Mouse (Mus musculus): ENCODE results near the gene Tmem201. TPM values are rescaled to one million over a fixed set of nuclear protein-coding genes. Genes with fewer than 3 reads are reported as not detected.

The Tmem201 gene
- 39.4 TPM for polyA plus RNA-seq (2015; fragmentation: Illumina TruSeq; extraction: RNeasy Lipid Tissue Mini Kit (QIAGEN cat#74804); ENCODE audit: low read depth, low replicate concordance)

DNA sequence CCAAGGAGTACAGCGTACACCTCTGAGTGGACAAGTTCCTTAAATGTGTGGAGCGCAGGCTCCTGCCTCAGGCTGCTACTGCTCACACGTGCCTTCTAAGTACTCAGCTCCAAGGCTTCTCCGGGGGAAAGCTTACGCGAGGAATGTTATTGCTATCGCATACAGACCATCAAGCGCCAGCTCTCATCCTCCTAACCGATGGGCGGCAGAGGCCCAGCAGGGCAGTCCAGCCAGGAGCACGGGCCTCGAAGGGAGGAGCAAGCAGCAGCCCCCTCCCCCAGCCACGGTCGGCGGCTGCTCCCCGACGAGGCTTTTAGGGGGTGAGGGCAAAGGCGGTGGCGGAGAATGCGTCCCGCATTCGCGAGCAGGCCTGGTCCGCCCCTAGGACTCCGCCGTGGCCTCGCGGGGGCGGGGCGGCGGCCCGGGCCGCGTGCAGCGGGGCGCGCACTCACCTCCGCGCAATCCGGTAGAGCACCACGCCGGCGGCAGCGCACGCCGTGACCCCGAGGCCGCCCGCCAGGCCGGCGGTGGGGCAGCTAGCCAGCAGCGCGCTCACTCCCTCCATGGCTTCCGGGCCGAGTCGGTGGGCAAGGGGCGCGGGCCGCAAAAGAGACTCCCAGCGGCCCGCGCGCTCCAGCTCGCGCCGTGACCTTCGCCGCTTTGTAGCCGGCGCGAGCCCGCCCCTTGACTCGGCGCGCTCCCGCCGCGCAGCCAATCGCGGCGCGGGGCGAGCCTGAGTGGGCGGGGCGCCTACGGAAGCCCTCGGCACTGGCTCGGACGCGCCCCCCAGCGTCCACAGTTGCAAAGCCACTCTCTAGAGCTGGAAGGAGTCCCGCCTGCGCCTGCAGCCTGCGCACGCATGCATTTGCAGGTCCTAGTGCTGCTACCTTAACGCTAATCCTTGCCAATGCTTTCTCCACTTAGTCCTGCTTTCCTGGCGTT lies at the start of gene Tmem201:
Gene Tmem201, minus strand, starts transcription at position 662 of the 942 bp plus-strand sequence.

DNA sequence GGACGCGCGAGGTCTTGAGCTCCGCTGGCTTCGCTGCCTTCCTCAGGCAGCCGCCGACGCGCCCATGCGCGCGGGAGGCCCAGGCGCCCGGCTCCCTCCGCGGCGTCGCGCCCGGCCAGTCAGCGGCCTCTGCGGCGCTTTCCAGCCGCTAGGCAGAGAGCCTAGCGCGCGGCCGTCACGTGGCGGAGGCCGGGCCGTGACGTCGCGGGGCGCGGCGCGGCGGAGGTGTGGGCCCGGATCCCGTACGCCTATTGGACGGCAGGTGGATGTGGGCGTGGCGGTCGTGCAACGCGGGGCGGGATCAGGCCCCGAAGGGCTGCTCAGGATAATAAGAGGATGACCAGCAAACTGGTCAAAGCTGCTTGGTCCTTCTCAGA lies 36.2 kb upstream of the Tmem201 start, which contains the start of gene Slc25a33:
Gene Slc25a33, minus strand, starts transcription at position 184 of the 377 bp plus-strand sequence.

DNA sequence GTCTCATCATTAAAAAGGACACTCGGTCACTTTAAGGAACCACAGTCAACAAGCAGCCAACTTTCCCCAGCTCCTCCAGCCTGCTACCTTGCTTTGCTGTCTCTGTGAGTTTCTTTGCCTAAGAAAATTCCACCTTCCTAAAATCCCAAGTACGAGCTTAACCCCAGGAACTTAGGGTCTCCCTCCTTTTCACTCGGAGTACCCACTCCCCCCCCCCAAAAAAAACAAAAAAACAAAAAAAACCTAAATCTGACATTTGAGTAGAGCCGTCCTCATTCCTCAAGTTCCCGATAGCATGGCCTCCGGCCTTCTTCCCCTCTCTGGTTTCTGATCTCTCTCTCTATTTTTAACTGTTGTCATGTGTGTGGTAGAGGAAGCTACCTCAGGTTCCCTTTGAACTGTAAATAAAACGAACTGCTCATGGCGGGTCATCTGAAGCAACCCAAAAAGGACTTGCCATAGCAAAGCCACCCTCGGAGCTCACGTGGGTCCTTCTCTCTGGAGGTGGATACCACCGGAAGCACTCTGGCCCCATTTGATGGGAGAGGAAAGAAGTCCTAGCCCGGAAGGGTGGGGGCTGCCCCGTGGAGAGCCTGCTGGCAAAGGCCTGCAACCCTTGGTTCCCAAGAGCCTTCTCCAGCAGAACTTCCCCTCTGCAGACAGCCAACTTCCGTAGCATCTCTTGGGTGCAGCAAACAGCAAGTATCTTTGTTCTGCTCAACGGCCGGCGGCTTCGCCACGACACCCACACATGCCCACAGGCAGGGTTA lies 35.4 kb downstream of the Tmem201 start, which contains the start of gene Pik3cd:
Gene Pik3cd, minus strand, starts transcription at position 362 of the 770 bp plus-strand sequence.

Other genes starting within 250 kb of the Tmem201 start
- 33.8 TPM for gene Ctnnbip1, start 219.8 kb downstream of the Tmem201 start, polyA plus RNA-seq (2015; fragmentation: Illumina TruSeq; extraction: RNeasy Lipid Tissue Mini Kit (QIAGEN cat#74804); ENCODE audit: low read depth, low replicate concordance)
- gene Clstn1, start 151.6 kb downstream of the Tmem201 start, polyA plus RNA-seq (2015; fragmentation: Illumina TruSeq; extraction: RNeasy Lipid Tissue Mini Kit (QIAGEN cat#74804); ENCODE audit: low read depth, low replicate concordance): 707 TPM
- gene Pik3cd, start 35.5 kb downstream of the Tmem201 start, polyA plus RNA-seq (2015; fragmentation: Illumina TruSeq; extraction: RNeasy Lipid Tissue Mini Kit (QIAGEN cat#74804); ENCODE audit: low read depth, low replicate concordance): 12.7 TPM
- gene Slc25a33, start 36.2 kb upstream of the Tmem201 start, polyA plus RNA-seq (2015; fragmentation: Illumina TruSeq; extraction: RNeasy Lipid Tissue Mini Kit (QIAGEN cat#74804); ENCODE audit: low read depth, low replicate concordance): 58.3 TPM
- 15.4 TPM for gene Spsb1, start 217.0 kb upstream of the Tmem201 start, polyA plus RNA-seq (2015; fragmentation: Illumina TruSeq; extraction: RNeasy Lipid Tissue Mini Kit (QIAGEN cat#74804); ENCODE audit: low read depth, low replicate concordance)

Data from brain, adult 10 weeks (tissue).